Mouse (Mus musculus) spleen, postnatal 36 days (tissue): ENCODE results near the gene Cpsf6.
A peak's percentile ranks its signal among the peaks of the same experiment; 100 is the strongest.

Experiments
- DNase-seq, 2 experiments: peaks; one replicate each; pipeline ENCODE4 v3.0.0; 2022; ENCODE audit warnings: low spot score in 2 of 2, mixed read lengths in 1 of 2

The Cpsf6 gene

DNA sequence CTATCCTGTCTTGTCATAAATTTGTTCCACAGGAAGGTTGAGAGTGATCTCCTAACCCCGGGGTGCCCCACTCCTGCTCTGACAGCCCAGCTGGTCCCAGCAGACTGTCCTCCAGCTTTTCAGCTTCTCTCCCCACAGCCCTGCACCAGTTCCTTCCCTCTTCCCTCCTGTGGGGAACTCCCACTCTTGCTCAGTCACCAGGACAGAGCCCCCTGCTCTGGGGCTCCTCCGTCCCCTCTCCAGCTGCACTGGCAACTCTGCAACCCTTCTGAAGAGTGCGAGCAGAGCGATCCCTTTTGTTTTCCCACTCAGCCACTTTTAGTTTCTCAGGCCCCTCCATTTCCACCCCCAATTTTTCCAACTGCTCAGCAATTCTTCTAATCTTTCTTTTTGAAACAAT, 44.2 kb downstream of the Cpsf6 start:
- DNase-seq, result no peak

DNA sequence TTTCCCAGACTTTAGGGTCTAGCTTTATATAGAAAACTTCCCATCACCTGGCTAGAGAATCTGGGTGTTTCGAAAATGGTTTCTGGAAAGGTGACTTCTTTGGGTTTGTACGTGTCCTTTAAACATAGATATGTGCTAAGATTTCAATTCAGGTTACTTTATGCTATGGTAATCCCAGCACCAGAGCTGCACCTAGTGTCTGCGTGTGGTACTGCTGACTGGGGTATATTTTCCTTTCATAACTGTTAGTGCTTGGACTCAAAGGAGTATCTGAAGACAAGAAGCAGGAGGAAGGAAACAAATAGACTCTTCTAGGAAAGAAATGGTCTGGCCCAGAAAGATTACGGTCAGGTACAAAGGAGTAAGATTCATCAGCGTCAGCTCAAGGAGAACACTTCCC, 49.3 kb downstream of the Cpsf6 start:
- peak; percentile 29 to 45 for DNase-seq

DNA sequence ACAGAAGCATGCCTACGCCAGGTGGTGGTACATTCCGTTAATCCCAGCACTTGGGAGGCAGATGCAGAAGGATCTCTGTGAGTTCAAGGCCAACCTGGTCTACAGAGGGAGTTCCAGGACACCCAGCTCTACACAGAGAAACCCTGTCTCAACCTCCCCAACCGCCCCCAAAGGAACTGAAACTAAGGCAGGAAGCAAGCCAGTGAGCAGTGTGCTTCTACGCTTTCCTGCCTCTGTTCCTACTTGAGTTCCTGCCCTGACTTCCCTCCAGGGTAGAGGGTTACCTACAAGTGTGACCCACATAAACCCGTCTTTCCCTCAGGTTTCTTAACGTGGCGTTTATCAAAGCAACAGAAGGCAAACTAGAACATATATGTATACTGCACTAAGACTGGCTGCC, 56.0 kb downstream of the Cpsf6 start:
- peak; percentile 77 to 81 for DNase-seq

DNA sequence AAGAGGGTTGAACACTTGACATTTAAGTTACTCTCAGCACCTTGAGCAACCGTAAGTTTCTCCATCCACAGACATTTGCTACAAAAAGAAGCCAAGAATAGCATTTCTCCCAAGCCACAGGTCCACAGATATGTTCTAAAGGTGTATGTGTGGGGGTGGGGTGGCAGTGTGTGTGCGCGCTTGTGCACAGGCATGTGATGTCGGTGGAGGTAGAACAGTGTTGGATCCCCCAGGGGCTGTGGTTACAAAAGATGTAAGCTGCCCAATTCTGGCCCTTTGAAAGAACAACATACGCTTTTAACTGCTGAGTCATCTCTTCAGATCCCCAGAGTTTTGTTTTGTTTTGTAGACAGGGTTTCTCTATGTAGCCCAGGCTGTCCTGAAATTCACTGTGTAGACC, 57.2 kb downstream of the Cpsf6 start:
- no peak for DNase-seq

DNA sequence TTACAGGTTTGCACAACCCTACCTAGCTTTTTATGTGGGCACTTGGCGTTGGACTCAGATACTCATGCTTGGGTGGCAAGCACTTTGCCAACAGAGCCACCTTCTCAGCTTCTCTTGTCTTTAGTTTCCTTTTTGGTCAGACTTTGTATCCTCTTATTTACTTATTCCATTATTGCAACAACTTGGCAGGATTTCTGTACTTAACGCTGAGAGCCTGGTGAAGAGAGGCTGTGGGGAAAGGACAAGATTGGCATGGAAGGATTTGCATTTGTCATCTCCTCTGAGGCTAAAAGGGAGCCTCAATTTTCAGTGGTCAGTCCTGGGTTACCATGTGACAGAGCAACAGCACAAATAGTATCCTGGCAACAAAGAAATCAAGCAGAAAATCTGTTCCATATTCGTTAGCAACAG, 59.2 kb downstream of the Cpsf6 start:
- DNase-seq, result no peak

DNA sequence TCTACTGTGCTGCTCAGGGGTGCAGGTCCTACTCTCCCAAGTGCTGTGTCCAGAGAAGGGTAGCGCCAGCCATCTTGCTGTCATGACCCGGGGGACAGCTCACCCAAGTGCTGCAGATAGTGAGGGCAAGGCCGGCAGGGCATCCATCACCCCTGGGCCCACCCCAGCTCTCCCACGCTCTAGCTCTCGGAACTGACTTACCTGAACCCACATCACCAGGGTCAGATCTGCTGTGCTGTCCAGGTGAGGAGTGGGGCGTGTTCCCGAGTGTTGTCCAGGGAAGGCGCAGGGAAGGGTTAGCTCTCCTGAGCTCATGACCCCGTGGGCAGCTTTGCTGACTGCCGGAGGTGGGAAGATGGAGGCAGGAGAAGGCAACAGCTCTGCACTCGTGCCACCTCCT, 63.4 kb downstream of the Cpsf6 start:
- no peak for DNase-seq

DNA sequence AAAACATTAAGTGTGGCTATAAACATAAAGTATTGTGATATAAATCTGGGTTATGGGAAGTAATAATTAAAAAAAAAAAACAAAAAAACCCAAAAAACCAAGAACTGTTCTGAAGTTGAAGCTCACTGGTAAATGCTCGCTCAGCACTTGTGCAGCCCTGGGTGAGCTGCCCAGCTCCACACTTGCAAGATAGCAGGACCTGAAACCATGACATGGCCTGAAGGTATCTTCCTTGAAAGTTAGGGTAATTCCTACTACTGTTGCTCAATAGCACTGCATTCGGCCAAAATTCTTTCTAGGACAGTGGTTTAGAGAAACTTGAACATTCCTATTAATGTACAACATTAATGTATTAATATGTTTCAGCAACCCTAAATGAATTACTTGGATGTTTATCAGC, 66.7 kb downstream of the Cpsf6 start:
- no peak for DNase-seq

DNA sequence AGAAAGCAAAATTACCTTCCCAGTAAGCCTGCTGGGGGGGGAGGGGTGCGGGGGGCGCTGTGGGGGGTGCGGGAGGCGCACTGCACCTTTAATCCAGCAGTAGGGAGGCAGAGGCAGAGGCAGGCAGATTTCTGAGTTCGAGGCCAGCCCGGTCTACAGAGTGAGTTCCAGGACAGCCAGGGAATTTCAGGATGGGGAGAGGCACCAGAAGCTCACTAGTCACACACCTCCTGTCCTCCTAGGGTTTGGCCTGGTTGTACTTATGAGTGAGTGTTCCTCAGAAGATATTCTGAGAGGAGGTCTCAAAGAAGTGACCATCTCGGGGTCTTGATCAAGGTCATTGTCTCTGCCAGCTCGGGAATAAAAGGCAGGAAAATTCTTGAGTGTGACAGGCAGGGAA, 67.6 kb downstream of the Cpsf6 start:
- no peak for DNase-seq

DNA sequence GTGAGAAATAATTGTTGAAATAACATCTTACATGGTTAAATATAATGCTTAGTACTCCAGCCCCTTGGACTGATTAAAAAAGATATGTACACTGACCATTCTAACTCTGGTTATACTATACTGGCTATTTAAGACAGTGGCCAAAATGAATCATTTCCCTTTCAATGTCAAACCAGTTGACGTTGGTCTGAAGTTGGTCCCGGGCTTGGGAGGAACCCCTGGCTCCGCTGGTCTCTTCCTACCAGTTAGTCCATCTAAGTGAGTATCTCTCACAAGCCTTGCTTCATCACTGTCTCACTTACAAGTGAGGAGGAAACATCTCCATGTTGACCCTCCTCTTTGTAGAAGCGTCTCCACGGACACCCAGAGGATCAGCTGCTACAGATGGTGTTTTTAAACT, 75.4 kb downstream of the Cpsf6 start:
- DNase-seq, result no peak

DNA sequence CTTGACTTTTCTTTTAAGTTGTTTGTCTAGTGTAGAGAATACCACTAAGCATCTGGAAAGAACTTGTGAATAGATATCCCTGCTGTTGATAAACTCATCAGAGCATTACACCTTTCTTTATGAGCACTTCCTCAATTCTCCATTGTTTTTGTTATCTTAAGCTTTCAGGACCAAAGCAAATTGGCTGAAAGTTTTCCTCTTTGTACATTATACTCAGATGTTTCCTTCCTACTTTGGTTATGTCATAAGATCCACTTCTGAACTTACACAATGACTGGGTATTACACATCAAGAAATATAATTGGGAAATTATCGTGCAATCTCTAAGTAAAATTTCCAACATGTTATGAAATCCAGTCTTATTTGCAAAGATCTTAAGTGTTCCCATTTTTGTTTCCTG, 78.1 kb downstream of the Cpsf6 start:
- no peak for DNase-seq

DNA sequence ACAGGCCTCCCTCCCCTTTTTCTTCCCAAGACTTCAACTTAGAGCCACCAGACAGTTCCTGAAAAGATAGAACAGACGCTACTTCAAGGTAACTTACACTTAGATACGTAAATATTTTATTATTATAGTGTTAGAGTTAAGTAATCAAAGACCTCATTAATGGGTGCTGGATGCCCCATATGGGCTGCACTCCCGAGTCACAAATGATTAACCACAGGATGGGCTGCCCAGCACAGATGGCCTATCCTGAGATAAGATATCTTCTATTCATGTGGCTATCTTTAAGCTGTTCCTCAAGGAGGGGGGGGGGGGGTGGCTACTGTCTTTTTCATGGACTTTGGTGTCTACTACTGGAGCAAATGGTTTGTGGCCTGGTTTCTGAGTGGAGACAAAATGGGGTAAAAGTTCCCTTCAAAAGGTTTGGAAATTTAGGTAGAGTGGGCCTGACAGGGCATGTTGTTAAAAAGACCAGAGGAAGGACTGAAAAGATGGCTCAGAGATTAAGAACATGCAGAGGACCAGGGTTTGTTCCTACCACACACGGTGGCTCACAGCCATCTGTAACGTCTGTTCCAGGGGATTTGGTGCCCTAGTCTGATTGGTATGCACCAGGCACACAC, 79.8 kb downstream of the Cpsf6 start:
- DNase-seq, result no peak

DNA sequence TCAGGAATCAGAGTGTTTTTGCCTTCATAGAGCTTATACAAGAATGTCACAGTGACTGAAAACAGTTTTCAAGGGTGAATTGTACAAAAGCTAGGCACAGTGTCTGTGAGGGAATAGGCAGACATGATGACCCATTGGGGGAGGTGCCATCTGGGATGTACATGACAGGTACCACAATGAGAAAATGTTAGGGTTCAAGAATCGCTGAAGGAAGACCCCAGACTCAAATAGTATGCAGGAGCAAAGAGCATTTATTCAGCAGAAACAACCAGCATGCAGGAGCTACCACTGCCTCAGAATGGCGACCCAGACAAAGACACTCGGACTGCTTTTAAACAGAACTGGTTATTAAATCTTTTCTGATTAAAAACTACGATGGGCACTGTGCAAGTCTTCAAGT, 80.7 kb downstream of the Cpsf6 start:
- DNase-seq, result no peak

DNA sequence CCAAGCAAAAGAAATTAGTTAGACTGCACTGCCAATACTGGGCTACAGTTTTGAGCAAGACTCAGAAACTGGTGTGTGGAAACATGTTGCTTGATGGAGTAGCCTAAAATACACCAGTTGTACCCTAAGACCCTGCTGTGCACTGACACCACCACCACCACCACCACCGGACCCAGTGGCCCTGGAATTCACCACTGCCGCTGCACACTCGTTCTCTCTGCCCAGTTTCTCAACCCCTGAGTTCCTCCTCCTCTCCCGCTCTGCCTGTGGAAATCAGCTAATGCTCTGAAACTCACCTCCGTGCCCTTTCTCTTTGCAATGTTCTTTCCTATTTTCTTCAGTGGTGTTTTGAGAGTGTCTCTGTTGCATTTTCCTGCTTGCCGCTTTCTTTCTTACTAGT, 81.5 kb downstream of the Cpsf6 start:
- DNase-seq, result no peak
